Mouse (Mus musculus) CD8-positive naive resting alpha-beta T cell, adult 2 months (primary cell): ENCODE measurements around the gene Meox1.

Source experiments
- DNase-seq, 2 experiments: peaks; one replicate each; pipeline ENCODE4 v3.0.0; 2022; ENCODE audit warnings: low read depth in 2 of 2, low spot score in 2 of 2

Meox1 gene

DNA sequence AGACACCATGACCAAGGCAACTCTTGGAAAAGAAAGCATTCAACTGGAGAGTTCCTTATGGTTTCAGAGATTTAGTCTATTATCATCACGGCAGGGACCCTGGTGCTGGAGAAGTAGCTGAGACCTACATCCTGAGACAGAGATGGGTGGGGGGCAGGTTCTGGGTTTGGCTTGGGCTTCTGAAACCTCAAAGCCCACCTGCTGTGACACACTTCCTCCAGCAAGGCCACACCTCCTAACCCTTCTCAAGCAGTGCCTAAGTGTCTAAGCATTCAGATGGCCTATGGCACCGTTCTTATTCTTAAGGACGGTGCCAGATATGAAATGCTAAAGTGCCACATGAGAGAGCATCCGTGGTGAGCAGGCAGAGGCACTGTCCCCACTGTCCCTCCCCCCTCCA lies 4.2 kb upstream of the Meox1 start:
- DNase-seq = no peak

GRCm38 (mm10) chr11:101896546-101897361 lies 2.6 kb upstream of the Meox1 start:
- no peak for DNase-seq

GRCm38 (mm10) chr11:101893560-101893959 lies 614 bp downstream of the Meox1 start:
- no peak for DNase-seq

DNA sequence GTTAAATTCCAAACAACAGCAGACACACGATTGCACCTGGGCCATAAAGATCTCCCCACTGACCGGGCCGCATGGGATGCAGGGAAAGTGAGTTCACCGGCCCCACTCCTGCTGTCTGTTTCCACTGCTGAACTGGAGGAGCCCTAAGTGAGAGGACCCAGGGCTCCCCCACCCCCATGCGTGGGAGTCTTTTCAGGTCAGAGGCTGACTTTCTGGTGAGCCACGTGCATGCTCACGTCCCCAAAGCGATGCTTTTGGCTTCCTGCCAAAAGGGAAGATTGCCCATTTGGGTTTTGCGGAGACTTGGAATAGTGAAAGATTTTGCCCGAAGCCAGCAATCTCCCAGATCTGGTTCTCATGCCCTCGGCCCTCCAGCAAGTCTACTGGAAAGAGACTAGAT lies 2.7 kb downstream of the Meox1 start:
- DNase-seq = no peak

GRCm38 (mm10) chr11:101889781-101890180 lies 4.4 kb downstream of the Meox1 start:
- no peak for DNase-seq

- DNase-seq = no peak
Observed at GRCm38 (mm10) chr11:101888820-101889219, 5.4 kb downstream of the Meox1 start.

DNA sequence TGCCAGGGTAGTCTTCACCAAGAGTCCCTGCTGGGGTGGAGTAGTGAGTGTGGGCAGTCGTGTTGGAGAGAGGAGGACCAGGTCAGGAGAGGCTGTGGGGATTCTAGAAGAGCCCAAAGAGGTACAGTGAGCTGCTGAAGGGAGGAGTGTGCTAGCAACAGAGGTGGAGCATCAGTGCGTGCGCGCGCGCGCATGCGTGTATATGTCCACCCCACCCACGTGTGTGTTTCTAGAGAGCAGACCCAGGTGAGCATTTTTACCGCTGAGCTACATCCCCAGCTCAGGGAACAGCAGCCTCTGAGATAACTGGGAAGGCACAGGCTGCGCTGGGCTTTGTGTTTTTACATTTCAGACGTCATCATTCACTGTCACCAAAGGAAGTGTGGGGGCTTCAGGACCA lies 7.7 kb downstream of the Meox1 start:
- no peak for DNase-seq

- DNase-seq = no peak
Observed at GRCm38 (mm10) chr11:101885881-101886319, 8.3 kb downstream of the Meox1 start.

- peak; percentile 23 to 27 for DNase-seq
Observed at GRCm38 (mm10) chr11:101885232-101885631, 8.9 kb downstream of the Meox1 start.

- DNase-seq = no peak
Observed at GRCm38 (mm10) chr11:101883911-101884310, 10.3 kb downstream of the Meox1 start.

DNA sequence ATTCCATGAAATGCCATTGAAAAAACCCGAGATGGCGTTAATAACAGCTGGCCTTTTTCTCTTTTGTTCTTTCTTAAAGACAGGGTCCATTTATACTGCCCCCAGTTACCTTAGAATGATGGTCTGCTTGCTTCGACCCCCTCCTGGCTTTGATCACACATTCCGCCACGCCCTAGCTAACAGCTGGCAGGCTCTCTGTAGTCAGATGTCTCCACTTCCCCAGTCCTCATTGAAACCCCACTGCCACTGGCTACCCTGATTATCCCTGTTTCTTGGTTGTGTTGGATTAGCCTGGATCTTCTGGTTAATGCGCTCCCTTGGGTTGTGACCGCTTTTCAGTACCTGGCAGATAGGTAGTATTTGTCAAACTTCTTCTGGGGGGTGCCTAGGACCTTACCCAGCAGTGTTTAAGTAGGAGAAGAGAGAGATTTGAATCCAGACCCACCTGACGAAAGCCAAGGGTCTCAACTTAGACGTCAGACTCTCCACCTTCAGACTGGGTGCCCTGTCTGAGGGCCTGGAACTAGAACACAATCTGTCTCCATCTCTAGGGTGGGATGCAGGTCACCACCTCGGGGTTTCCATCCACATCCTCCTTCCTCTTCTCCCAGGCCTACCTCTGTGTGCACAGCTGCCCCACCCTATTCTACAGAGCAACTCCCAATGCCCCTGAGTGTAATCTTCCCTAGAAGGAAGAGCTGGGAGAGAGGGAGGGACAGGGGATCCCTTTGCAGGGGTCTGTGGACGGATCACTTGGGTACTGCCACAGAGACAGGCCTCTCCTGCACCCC lies 11.5 kb downstream of the Meox1 start:
- DNase-seq = no peak

DNA sequence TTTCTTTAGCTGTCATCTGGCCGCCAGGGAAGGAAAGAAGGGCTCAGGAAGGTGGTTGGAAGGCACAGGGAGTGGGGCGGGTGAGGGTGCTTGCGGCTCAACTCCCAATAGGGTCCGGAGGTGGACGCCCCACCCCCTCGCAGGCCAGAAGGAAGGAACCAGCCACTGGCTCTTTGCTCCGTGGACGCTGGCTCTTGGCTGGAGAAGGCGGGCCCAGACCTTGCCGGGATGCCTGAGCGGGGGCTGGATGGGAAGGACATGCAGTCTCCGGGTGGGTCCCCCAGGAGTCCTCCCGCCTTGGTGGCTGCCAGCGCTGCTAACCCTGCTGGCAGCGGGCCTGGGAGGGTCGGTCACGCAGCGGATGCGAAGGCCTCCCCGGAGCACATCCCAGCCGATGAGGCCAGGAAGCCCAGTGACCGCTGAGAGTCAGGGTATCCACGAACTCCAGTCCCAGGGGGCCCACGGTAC lies 12.5 kb downstream of the Meox1 start:
- no peak for DNase-seq

DNA sequence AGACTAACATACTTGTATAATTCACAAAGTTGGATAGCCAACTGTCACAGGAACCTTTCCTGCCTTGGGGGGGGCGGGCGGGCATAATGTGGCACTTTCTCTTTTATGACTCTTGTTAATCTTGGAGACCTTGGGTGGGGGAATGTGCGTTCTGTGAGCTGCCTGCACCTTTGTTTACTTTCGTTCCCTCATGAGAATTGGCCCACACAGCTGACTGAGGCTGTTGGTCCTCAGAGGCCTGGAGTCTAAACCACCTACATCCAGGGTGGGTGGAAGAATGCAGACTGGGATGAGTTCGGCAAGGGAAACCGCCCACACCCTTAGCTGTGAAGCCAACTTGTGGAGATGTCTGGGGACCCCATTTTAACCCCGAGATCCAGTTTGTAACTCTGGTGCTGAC lies 13.0 kb downstream of the Meox1 start:
- no peak for DNase-seq

GRCm38 (mm10) chr11:101879672-101880071 lies 14.5 kb downstream of the Meox1 start:
- DNase-seq = no peak

DNA sequence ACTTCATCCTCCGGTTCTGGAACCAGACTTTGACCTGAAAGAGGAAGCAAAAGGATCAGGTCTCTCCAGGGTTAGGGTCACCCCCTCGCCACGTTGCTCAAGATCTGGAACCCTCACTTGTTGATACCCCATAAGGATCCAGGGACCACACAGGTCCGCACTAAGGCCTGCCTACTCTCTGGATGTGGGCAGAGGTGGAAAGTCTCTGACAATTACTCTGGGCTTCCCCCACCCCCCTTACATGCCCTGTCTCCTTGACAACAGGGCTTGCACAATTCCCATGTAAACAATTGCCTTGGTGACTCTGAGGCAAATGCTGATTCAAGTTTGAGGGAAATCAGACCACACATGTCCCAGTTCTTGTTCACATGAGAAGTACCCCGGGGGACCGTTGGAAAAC lies 15.5 kb downstream of the Meox1 start:
- DNase-seq = no peak

GRCm38 (mm10) chr11:101874978-101875377 lies 19.2 kb downstream of the Meox1 start:
- DNase-seq = no peak

GRCm38 (mm10) chr11:101873909-101874308 lies 20.3 kb downstream of the Meox1 start:
- DNase-seq = no peak

- no peak for DNase-seq
Observed at GRCm38 (mm10) chr11:101871435-101871834, 22.7 kb downstream of the Meox1 start.

GRCm38 (mm10) chr11:101870067-101870765 lies 24.0 kb downstream of the Meox1 start:
- no peak for DNase-seq

GRCm38 (mm10) chr11:101867513-101868052 lies 26.6 kb downstream of the Meox1 start:
- DNase-seq = no peak

DNA sequence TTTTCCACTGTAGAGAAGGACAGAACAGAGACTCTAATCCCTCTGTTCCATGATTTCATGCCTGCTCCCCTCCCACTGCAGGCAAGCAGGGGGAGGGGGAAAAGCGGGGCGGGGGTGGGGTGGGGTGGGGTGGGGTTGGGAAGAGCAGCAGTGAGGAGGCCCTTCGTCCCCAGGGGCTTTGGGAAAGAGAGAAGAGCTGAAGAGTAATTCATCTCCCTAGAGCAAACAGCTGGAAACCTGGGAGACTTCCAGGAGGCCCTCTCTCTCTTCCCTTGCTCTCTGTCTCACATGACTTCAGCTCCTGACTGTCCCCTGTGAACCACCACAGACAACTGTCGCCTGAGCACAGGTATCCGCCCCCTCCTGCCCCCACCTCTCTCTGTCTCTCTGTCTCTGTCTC lies 35.4 kb downstream of the Meox1 start:
- no peak for DNase-seq
